Comparison of ENCODE assay signal across 10 mouse cellular contexts in genomic region chr1:109982809-109983536, GRCm38 (mm10). TPM values are rescaled to one million over a fixed set of nuclear protein-coding genes. Genes with fewer than 3 reads are reported as not detected.
A peak's percentile ranks its signal among the peaks of the same experiment; 100 is the strongest.
DNase-seq lines count a peak whose midpoint lies in the region; ATAC-seq and TF ChIP-seq lines count a peak whose summit lies in the region.
"Had no signal": no experiment of that assay in that cellular context is flagged by ENCODE, and none has a peak within 500 bp of the region (broad histone marks: within the 10 kb centered on the region; RNA-seq: fewer than 3 reads in every experiment).

No protein-coding gene starts in this region.

- H3K4me2 ChIP-seq in heart, embryonic 16.5 days (ENCODE audit: low read depth, low read length): peak overlapping the region; percentile 86

- H3K27ac ChIP-seq in heart, embryonic 16.5 days (ENCODE audit: low read length): no peak overlapping the region
- H3K27ac ChIP-seq in olfactory bulb, adult 2 months (ENCODE audit: insufficient read depth, low read depth, low read length): no peak overlapping the region

- no peaks in the 10 kb centered on the region for H3K9me3 ChIP-seq in heart, embryonic 16.5 days (replicated peaks; ENCODE audit: control insufficient read depth, low read length)

- peaks cover 10% of the 10 kb centered on the region for H3K27me3 ChIP-seq in heart, embryonic 16.5 days (ENCODE audit: control insufficient read depth, insufficient read depth, low read length)
- H3K27me3 ChIP-seq: CH12.LX had no signal

- TF ChIP-seq CTCF in olfactory bulb, adult 2 months (IDR thresholded peaks at IDR 0.05; ENCODE audit: insufficient read depth, low read depth, low read length): no peak

- no peak overlapping the region for H3K9ac ChIP-seq in heart, embryonic 16.5 days (ENCODE audit: low read length)

- H3K4me1 ChIP-seq in heart, embryonic 16.5 days (ENCODE audit: control insufficient read depth, insufficient read depth, low read length): no peaks in the 10 kb centered on the region
- 0 out of 2 replicates have a peak, but pooled peaks cover 3% of the 10 kb centered on the region for H3K4me1 ChIP-seq in olfactory bulb, adult 2 months (ENCODE audit: control insufficient read depth, insufficient read depth, low read length)

- no peak for ATAC-seq in heart, embryonic 16.5 days (replicated peaks; ENCODE audit: extremely low read depth, insufficient read depth, low FRiP score)

- peak overlapping the region; percentile 61 for H3K4me3 ChIP-seq in heart, embryonic 16.5 days (ENCODE audit: low read length)
- H3K4me3 ChIP-seq in olfactory bulb, adult 2 months (ENCODE audit: insufficient read depth, low read depth, low read length): peak overlapping the region; percentile 63

- DNase-seq in heart, postnatal 10 days: no peak
- DNase-seq in cerebellum, postnatal 14 days: peak; percentile 82 to 85
- peak; percentile 21 to 32 for DNase-seq in frontal cortex, postnatal 25 days (ENCODE audit: low spot score in 2 of 2)
- DNase-seq in left cerebral cortex, postnatal 4 days: peak; percentile 57
- no peak for DNase-seq in T-cell, adult 2 months (ENCODE audit: low spot score)
- DNase-seq in ovary, postnatal 14 days (ENCODE audit: low spot score): no peak

- TF ChIP-seq POLR2A in olfactory bulb, adult 2 months (IDR thresholded peaks at IDR 0.05; ENCODE audit: insufficient read depth, low read depth, low read length): no peak

- WGBS in heart, embryonic 16.5 days: under 1% methylated on average over 38 of the region's 38 CpGs
- WGBS in olfactory bulb, adult 2 months: 2% methylated on average over 38 of the region's 38 CpGs

- intact Hi-C loops in heart, postnatal 10 days (cut with DNase I): no loop called here
- intact Hi-C loops in left cerebral cortex, postnatal 4 days (cut with DNase I): no loop called here

- H3K36me3 ChIP-seq in heart, embryonic 16.5 days (ENCODE audit: control insufficient read depth, insufficient read depth): no peaks in the 10 kb centered on the region

RNA-seq across cellular contexts. Expression of gene Cdh7, which starts 0.7 kb away (rescaled TPM):
- polyA plus RNA-seq in heart, embryonic 16.5 days (2015; fragmentation: Nextera tagmentation; extraction: Ambion mirVana): 0.06 TPM in 1 of 2 replicates, not detected in the other
- total RNA-seq in heart, postnatal 10 days (2021): not detected
- 10 to 100 TPM; 18.2 to 19.2 TPM for total RNA-seq in left cerebral cortex, postnatal 4 days (2021)
- not detected in 2 replicates for polyA plus RNA-seq in olfactory bulb, adult 2 months (2012; ENCODE audit: insufficient read depth, insufficient read length, low replicate concordance, missing spikeins)
- total RNA-seq: CH12.LX; hematopoietic stem cell, adult 5-6 weeks had no signal

Comparison
In these comparisons a context has a peak if more than half of its experiments do, and no peak if none do; other contexts are left out.
1. DNase-seq: peak in cerebellum, postnatal 14 days (2 of 2), frontal cortex, postnatal 25 days (2 of 2) and left cerebral cortex, postnatal 4 days (single experiment); none in heart, postnatal 10 days (0 of 2), T-cell, adult 2 months (single experiment) and ovary, postnatal 14 days (single experiment).
2. RNA of gene Cdh7, which starts 0.7 kb away (total RNA-seq): 18.2 to 19.2 TPM in left cerebral cortex, postnatal 4 days; not detected in heart, postnatal 10 days; every median in the first group is over 10 times any median in the second.